Mouse (Mus musculus): ENCODE measurements around the gene Zfp367. TPM values are rescaled to one million over a fixed set of nuclear protein-coding genes. Genes with fewer than 3 reads are reported as not detected.
A peak's percentile ranks its signal among the peaks of the same experiment; 100 is the strongest.

Zfp367 gene
- 18.1 and 18.6 TPM in 2 replicates for polyA plus RNA-seq (2015; fragmentation: Nextera tagmentation; extraction: Ambion mirVana)

GRCm38 (mm10) chr13:64153083-64153682 lies at the start of gene Zfp367:
Gene Zfp367 (minus strand): TSS chr13:64153202.
- H3K4me1 ChIP-seq (ENCODE audit: control insufficient read depth, low read depth, low read length): peaks cover 26% of the 10 kb centered on the region
- peak within 1 kb of the TSS; percentile 91 for H3K9ac ChIP-seq (ENCODE audit: low read depth, low read length)
- H3K4me3 ChIP-seq (ENCODE audit: low read depth, low read length): peak within 1 kb of the TSS; percentile 96
- no peaks in the 10 kb centered on the region for H3K36me3 ChIP-seq (ENCODE audit: control insufficient read depth, insufficient read depth)
- H3K9me3 ChIP-seq (replicated peaks; ENCODE audit: control insufficient read depth, low read length): no peaks in the 10 kb centered on the region
- peak within 1 kb of the TSS; percentile 96 for H3K4me2 ChIP-seq (ENCODE audit: low read depth, low read length)
- ATAC-seq (ENCODE audit: low read depth): peak; percentile 91
- WGBS (ENCODE audit: insufficient replicate concordance): under 1% methylated on average over 56 of the region's 56 CpGs
- peak within 1 kb of the TSS; percentile 97 for H3K27ac ChIP-seq (ENCODE audit: low read length)
- no peaks in the 10 kb centered on the region for H3K27me3 ChIP-seq (ENCODE audit: control insufficient read depth, insufficient read depth, low read depth, low read length)

DNA sequence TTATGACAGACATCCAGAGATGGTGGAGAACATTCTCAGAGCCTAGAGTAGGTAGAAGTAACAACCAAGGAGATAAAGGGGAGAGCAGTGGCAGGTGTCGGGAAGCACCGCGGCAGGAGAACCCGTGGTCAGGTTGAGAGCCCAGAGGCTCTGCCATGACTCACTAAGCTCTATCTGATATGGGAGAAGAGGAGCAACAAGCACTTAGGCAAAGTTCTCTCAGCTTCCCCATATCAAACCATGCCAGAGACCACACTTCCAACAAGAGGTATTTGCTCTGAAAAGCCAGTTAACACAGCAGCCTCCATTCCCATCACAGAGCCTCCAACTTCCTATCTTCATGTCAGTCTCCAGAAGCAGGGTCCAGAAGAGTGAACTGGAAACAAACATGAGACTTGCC lies 47.9 kb upstream of the Zfp367 start:
- Histone ChIP-seq H3K27ac (ENCODE audit: low read length) (no peak overlapping the region), H3K9me3 (replicated peaks; ENCODE audit: control insufficient read depth, low read length) (no peaks in the 10 kb centered on the region), H3K27me3 (ENCODE audit: control insufficient read depth, insufficient read depth, low read depth, low read length) (no peaks in the 10 kb centered on the region), H3K4me2 (ENCODE audit: low read depth, low read length) (no peak overlapping the region), H3K4me3 (ENCODE audit: low read depth, low read length) (no peak overlapping the region), H3K36me3 (ENCODE audit: control insufficient read depth, insufficient read depth) (no peaks in the 10 kb centered on the region), H3K9ac (ENCODE audit: low read depth, low read length) (no peak overlapping the region), H3K4me1 (ENCODE audit: control insufficient read depth, low read depth, low read length) (no peaks in the 10 kb centered on the region)
- ATAC-seq (ENCODE audit: low read depth): no peak
- 45% methylated on average over 4 of the region's 4 CpGs for WGBS (ENCODE audit: insufficient replicate concordance)

GRCm38 (mm10) chr13:64198310-64198709 lies 45.3 kb upstream of the Zfp367 start:
- Histone ChIP-seq H3K4me1 (ENCODE audit: control insufficient read depth, low read depth, low read length) (no peaks in the 10 kb centered on the region), H3K27ac (ENCODE audit: low read length) (no peak overlapping the region), H3K9ac (ENCODE audit: low read depth, low read length) (no peak overlapping the region), H3K27me3 (ENCODE audit: control insufficient read depth, insufficient read depth, low read depth, low read length) (no peaks in the 10 kb centered on the region), H3K4me3 (ENCODE audit: low read depth, low read length) (no peak overlapping the region), H3K9me3 (replicated peaks; ENCODE audit: control insufficient read depth, low read length) (no peaks in the 10 kb centered on the region), H3K36me3 (ENCODE audit: control insufficient read depth, insufficient read depth) (no peaks in the 10 kb centered on the region), H3K4me2 (ENCODE audit: low read depth, low read length) (no peak overlapping the region)
- WGBS (ENCODE audit: insufficient replicate concordance): 66% methylated on average over 4 of the region's 4 CpGs
- peak; percentile 41; the same call in 1 of the 2 replicates for ATAC-seq (ENCODE audit: low read depth)

DNA sequence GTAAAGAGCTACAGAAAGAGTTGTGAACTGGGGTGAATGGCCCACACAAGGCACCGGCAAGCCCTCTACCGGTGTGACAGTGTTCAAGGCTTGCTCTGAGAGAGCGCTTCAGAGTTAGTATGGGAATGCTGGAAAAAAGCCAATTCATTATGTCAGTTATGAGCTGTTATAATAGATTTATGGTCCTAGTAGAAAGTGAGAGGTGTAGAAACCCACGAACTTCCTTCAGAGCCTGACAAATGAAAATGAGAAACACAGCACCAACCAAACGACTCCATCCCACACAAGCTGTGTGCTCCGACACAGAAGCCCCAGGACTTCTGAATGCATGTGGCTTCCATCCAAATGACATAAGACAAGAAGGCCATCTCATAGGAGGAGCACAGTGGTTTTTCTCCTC lies 44.9 kb upstream of the Zfp367 start:
- ATAC-seq (ENCODE audit: low read depth): no peak
- Histone ChIP-seq H3K4me3 (ENCODE audit: low read depth, low read length) (no peak overlapping the region), H3K9ac (ENCODE audit: low read depth, low read length) (no peak overlapping the region), H3K4me1 (ENCODE audit: control insufficient read depth, low read depth, low read length) (no peaks in the 10 kb centered on the region), H3K9me3 (replicated peaks; ENCODE audit: control insufficient read depth, low read length) (no peaks in the 10 kb centered on the region), H3K27me3 (ENCODE audit: control insufficient read depth, insufficient read depth, low read depth, low read length) (no peaks in the 10 kb centered on the region), H3K4me2 (ENCODE audit: low read depth, low read length) (no peak overlapping the region), H3K36me3 (ENCODE audit: control insufficient read depth, insufficient read depth) (no peaks in the 10 kb centered on the region), H3K27ac (ENCODE audit: low read length) (no peak overlapping the region)
- 66% methylated on average over 6 of the region's 6 CpGs for WGBS (ENCODE audit: insufficient replicate concordance)

DNA sequence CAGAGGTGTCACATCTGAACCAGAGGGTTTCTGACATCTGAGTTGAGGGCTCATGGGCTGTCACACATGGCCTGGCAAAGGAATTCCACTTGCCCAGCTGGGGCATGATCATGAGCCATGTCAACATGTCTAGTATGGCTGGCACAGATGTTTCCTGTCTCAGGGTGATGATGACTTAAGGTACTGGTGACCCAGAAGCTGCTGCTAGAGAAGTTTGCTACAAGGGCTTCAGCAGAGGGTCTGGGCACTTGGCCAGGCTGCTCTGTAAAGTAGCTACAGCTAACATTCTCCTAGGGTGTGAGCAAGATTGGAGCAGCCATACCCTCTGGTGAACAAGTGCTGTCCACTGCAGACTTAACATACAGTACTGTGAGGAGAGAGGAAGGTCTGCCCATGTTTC lies 34.1 kb upstream of the Zfp367 start:
- Histone ChIP-seq H3K9ac (ENCODE audit: low read depth, low read length) (no peak overlapping the region), H3K9me3 (replicated peaks; ENCODE audit: control insufficient read depth, low read length) (no peaks in the 10 kb centered on the region), H3K4me1 (ENCODE audit: control insufficient read depth, low read depth, low read length) (no peaks in the 10 kb centered on the region; the same call in 1 of the 2 replicates), H3K27ac (ENCODE audit: low read length) (no peak overlapping the region), H3K4me2 (ENCODE audit: low read depth, low read length) (no peak overlapping the region), H3K4me3 (ENCODE audit: low read depth, low read length) (no peak overlapping the region), H3K36me3 (ENCODE audit: control insufficient read depth, insufficient read depth) (no peaks in the 10 kb centered on the region), H3K27me3 (ENCODE audit: control insufficient read depth, insufficient read depth, low read depth, low read length) (no peaks in the 10 kb centered on the region)
- no peak for ATAC-seq (ENCODE audit: low read depth)

GRCm38 (mm10) chr13:64186516-64186915 lies 33.5 kb upstream of the Zfp367 start:
- WGBS (ENCODE audit: insufficient replicate concordance): 73% methylated on average over 4 of the region's 4 CpGs
- ATAC-seq (ENCODE audit: low read depth): no peak
- Histone ChIP-seq H3K27ac (ENCODE audit: low read length) (no peak overlapping the region), H3K4me1 (ENCODE audit: control insufficient read depth, low read depth, low read length) (no peaks in the 10 kb centered on the region; the same call in 1 of the 2 replicates), H3K36me3 (ENCODE audit: control insufficient read depth, insufficient read depth) (no peaks in the 10 kb centered on the region), H3K4me3 (ENCODE audit: low read depth, low read length) (no peak overlapping the region), H3K9me3 (replicated peaks; ENCODE audit: control insufficient read depth, low read length) (no peaks in the 10 kb centered on the region), H3K4me2 (ENCODE audit: low read depth, low read length) (no peak overlapping the region), H3K9ac (ENCODE audit: low read depth, low read length) (no peak overlapping the region), H3K27me3 (ENCODE audit: control insufficient read depth, insufficient read depth, low read depth, low read length) (no peaks in the 10 kb centered on the region)

DNA sequence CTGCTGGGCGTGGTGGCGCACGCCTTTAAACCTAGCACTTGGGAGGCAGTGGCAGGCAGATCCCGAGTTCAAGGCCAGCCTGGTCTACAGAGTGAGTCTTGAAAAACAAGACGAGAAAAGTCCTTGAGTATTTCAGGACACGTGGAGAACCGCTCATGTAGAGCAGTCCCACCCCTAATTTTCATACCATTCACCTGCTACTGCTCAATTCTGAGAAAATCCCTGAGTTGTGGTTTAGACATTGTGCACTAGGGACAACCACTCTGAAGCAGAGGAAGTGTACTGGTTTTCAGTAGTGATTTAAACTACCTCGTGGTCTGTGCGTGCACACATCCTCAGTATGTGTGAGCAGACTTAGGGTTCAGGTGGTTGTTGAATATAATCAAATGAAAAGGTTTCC lies 32.6 kb upstream of the Zfp367 start:
- no peaks in the 10 kb centered on the region for H3K27me3 ChIP-seq (ENCODE audit: control insufficient read depth, insufficient read depth, low read depth, low read length)
- H3K4me2 ChIP-seq (ENCODE audit: low read depth, low read length): no peak overlapping the region
- WGBS (ENCODE audit: insufficient replicate concordance): 70% methylated on average over 9 of the region's 9 CpGs
- no peaks in the 10 kb centered on the region for H3K9me3 ChIP-seq (replicated peaks; ENCODE audit: control insufficient read depth, low read length)
- no peaks in the 10 kb centered on the region; the same call in 1 of the 2 replicates for H3K4me1 ChIP-seq (ENCODE audit: control insufficient read depth, low read depth, low read length)
- no peaks in the 10 kb centered on the region for H3K36me3 ChIP-seq (ENCODE audit: control insufficient read depth, insufficient read depth)
- no peak overlapping the region for H3K9ac ChIP-seq (ENCODE audit: low read depth, low read length)
- no peak for ATAC-seq (ENCODE audit: low read depth)
- H3K27ac ChIP-seq (ENCODE audit: low read length): no peak overlapping the region
- H3K4me3 ChIP-seq (ENCODE audit: low read depth, low read length): no peak overlapping the region

DNA sequence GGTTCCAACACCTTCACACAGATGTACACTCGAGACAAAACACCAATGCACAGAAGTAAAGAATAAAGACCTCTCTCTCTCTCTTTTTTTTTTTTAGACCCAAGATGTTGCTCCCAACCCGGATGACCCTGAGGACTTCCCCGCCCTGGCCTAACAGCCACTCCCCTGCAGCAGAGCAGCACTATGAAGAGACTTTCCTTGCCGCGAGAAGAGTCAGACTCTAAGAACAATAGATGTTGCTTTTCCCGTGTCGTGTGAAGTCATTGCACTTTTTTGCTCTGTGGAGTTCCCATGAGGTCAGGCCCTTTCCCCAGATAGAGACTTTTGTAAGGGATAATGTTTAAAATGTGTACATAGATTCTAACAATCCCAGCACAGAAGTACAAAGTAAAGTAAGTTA lies 32.2 kb upstream of the Zfp367 start:
- no peak overlapping the region for H3K27ac ChIP-seq (ENCODE audit: low read length)
- 62% methylated on average over 7 of the region's 7 CpGs for WGBS (ENCODE audit: insufficient replicate concordance)
- H3K36me3 ChIP-seq (ENCODE audit: control insufficient read depth, insufficient read depth): no peaks in the 10 kb centered on the region
- no peak overlapping the region for H3K4me3 ChIP-seq (ENCODE audit: low read depth, low read length)
- ATAC-seq (ENCODE audit: low read depth): no peak
- no peaks in the 10 kb centered on the region; the same call in 1 of the 2 replicates for H3K4me1 ChIP-seq (ENCODE audit: control insufficient read depth, low read depth, low read length)
- no peak overlapping the region for H3K9ac ChIP-seq (ENCODE audit: low read depth, low read length)
- H3K9me3 ChIP-seq (replicated peaks; ENCODE audit: control insufficient read depth, low read length): no peaks in the 10 kb centered on the region
- H3K27me3 ChIP-seq (ENCODE audit: control insufficient read depth, insufficient read depth, low read depth, low read length): no peaks in the 10 kb centered on the region
- H3K4me2 ChIP-seq (ENCODE audit: low read depth, low read length): no peak overlapping the region

- no peaks in the 10 kb centered on the region; the same call in 1 of the 2 replicates for H3K4me1 ChIP-seq (ENCODE audit: control insufficient read depth, low read depth, low read length)
- H3K4me3 ChIP-seq (ENCODE audit: low read depth, low read length): no peak overlapping the region
- WGBS (ENCODE audit: insufficient replicate concordance): 69% methylated on average over 10 of the region's 10 CpGs
- no peak overlapping the region for H3K4me2 ChIP-seq (ENCODE audit: low read depth, low read length)
- no peak overlapping the region for H3K27ac ChIP-seq (ENCODE audit: low read length)
- no peaks in the 10 kb centered on the region for H3K27me3 ChIP-seq (ENCODE audit: control insufficient read depth, insufficient read depth, low read depth, low read length)
- H3K36me3 ChIP-seq (ENCODE audit: control insufficient read depth, insufficient read depth): no peaks in the 10 kb centered on the region
- H3K9me3 ChIP-seq (replicated peaks; ENCODE audit: control insufficient read depth, low read length): no peaks in the 10 kb centered on the region
- no peak overlapping the region for H3K9ac ChIP-seq (ENCODE audit: low read depth, low read length)
- no peak for ATAC-seq (ENCODE audit: low read depth)
Observed at GRCm38 (mm10) chr13:64184361-64184760, 31.4 kb upstream of the Zfp367 start.

Data from liver, embryonic 16.5 days (tissue).